Mouse (Mus musculus) left cerebral cortex, postnatal 4 days (tissue): ENCODE measurements around the gene Tomm40. TPM values are rescaled to one million over a fixed set of nuclear protein-coding genes. Genes with fewer than 3 reads are reported as not detected.

Source experiments
- DNase-seq: peaks from one replicate; pipeline ENCODE4 v3.0.0-alpha.2; 2022
- intact Hi-C: fragments of 180-260 bp; cut with DNase I; formaldehyde crosslinking; loops from one replicate; pipeline ENCODE4 v1.15.1; 2025
- total RNA-seq, 2 experiments: library from RNA; stranded (reverse); gene quantifications; 2 replicates each; pipeline ENCODE4 v1.2.3; 2021

Tomm40 gene
- total RNA-seq, 2 experiments from 2014 or later: 95.8 to 104 TPM

DNA sequence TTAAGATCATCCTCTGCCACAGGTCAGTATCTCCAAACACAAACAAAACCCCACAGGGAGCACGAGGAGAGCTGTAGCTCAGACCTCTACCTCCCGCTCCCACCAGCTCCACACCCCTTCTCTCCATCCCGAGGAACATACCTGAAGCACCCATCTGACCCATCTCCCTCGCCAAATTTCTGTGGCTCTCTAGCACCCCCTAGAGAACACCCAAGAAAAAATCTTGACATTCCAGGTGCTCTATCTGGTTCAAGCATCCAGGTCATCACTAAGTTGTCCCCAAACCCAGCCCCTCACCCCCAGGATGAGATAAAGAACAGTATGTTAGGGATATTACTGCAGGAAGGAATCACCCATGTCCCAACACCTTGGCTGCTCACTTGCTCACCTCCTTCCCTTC lies 2.0 kb downstream of the Tomm40 start:
- DNase-seq: no peak
- intact Hi-C loops: no loop called here

- intact Hi-C loops: no loop called here
- DNase-seq: no peak
Observed at GRCm38 (mm10) chr7:19712414-19712813, 2.8 kb downstream of the Tomm40 start.

DNA sequence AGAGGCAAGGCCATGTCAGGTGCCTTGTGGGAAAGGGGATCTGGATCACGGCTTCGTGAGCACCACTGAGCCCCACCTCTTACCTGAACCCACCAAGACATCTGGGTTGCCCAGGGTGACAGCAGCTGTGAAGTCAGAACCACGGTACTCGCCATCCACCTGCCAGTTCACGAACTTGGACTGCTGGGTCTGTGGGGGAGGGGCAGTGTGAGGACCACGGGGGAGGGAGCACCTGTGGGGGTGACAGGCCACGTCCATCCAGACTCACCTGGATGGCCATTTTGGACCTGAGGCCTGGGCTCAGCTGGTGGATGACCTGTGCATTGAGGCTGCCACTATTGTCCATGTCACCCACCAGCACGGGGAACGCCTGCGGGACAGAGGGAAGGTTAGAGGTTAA lies 4.6 kb downstream of the Tomm40 start:
- no peak for DNase-seq
- intact Hi-C loops: no loop called here

DNA sequence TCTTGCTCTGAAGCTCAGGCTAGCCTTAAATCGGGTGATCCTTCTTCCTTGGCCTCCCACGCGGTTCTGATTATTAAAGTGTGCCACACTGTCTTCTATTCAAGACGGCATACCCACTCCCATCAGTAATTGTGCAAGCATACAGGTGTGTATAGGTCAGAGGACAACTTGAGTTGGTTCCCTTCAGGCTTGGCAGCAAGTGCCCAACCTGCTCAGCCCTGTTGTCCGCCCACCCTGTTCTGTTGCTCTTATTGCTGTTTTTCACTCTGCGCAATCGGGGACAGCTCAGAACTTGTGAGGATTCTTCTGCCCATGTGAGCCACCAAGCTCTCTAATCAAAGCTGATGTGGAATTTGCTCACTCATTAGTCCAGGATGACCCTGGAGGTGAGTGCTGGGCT lies 10.0 kb downstream of the Tomm40 start:
- no peak for DNase-seq
- intact Hi-C loops: loop anchor here (10.0 kb wide), 1 partner anchor 300 kb away; the partner anchor contains the start of genes Ckm and Klc3

DNA sequence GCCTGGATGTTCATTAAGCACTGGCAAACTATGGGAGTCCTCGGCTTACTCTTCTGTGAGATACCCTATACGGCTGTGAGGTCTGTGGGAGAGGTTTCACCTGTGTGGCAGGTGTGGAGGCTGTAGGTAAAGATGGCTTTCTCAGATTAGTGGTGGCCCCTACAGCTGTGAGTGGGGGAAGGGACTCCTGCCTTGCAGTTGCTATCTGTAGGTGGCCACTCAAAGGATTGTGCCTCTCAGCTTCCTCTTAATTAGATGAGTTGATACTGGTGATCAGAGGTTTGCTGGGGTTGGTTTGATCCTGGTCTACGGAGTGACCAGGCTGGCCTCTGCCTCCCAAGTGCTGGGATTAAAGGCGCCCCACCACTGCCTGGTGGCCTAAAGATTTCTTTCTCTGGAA lies 10.8 kb downstream of the Tomm40 start:
- intact Hi-C loops: loop anchor here (10.0 kb wide), 1 partner anchor 300 kb away; the partner anchor contains the start of genes Ckm and Klc3
- no peak for DNase-seq

GRCm38 (mm10) chr7:19702859-19703555 lies 12.2 kb downstream of the Tomm40 start:
- intact Hi-C loops: loop anchor here (10.0 kb wide), 1 partner anchor 298 kb away; the partner anchor contains the start of genes Ckm and Klc3
- no peak for DNase-seq

DNA sequence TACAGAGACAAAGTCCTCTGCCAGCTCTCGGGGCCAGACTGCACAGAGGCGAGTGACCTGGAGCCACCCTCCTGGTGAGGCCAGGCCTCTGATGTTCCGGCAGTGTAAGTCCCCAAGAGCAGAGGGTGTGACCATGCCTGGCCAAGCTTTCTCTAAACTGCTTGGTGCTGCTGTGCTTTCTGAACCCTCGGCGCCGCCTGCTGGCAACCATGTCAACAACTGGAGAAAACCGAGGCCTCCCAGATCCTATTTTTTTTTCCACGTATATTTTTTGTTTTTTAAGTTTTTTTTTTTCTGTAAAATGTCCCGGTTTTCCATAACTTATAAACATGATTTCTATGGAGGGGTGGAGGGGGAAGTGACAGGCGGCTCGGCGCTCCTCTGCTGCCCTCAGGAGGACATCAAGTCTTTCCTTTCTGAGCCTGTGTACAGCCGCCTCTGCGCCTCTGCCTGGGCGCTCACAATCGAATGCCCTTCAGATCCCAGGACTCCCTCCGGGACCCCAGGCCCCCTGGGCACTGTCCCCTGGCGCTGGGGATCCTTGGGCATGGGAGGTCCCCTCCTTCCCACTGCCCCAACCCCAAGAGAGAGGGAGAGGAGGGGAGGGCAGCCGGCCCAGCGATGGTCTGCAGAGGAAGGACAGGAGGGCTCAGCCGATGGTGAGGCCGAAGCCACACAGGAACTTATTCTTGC lies 14.0 kb downstream of the Tomm40 start:
- intact Hi-C loops: loop anchor here (1.0 to 10.0 kb wide), 2 partner anchors 34 to 296 kb away; partner anchors contain the start of genes Ckm and Klc3

DNA sequence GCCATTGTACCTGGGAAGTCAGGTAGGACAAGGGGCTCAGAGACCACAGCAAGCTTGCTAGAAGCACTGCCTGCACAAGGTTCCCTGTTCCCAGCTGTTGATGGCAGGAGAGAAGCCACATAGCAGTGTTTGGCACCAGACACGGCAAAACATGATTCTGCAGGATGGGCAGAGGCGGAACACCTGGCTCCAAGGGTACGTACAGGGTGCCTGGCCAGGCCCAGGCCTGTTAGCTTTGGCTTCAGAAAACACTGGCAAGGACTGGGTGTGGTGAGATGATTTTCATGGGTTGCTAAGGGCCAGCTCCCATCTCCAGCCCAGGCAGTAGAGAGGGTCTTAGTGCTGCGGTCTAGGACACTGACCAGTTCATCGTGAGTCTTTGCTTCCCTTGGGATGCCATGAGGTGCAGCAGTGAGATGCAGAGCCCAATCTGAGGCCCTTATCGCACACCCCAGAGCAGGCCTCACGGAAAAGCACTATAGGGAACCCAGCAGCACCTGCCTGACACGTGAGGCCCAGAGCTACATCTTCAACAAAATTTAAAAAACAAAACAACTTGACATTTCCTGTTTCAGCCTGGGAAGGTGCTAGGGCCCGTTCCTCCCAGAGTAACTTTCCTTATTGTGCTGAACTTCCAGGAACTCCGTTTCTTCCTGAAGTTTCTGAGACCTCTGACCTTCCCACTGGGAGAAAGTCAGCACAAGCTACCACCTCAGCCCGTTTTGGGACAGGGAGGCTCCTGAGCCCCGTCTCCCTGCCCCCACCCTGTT lies 14.8 kb downstream of the Tomm40 start:
- intact Hi-C loops: loop anchor here (1.0 to 10.0 kb wide), 2 partner anchors 33 to 296 kb away; partner anchors contain the start of genes Ckm and Klc3
- no peak for DNase-seq

More for the DNA sequence above, 14.0 kb downstream of the Tomm40 start:
- peak; percentile 73 for DNase-seq

DNA sequence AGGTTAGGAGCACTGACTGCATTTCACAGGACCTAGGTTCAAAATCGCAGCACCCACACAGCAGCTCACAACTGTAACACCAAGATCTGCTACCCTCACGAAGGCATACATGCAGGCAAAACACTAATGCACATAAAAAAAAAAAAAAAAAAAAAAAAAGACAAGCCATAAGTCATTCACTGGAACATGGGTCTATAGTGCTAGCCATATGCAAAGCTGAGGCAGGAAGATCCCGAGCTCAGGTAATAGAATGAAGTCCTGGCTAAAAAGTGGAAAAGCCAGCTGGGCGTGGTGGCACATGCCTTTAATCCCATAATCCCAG lies 15.4 kb downstream of the Tomm40 start:
- DNase-seq: no peak
- intact Hi-C loops: loop anchor here (10.0 kb wide), 1 partner anchor 295 kb away; the partner anchor contains the start of genes Ckm and Klc3

- peak; percentile 76 for DNase-seq
- intact Hi-C loops: no loop called here
Observed at GRCm38 (mm10) chr7:19698907-19699826, 16.1 kb downstream of the Tomm40 start, which contains the start of gene Apoe. Gene Apoe (minus strand): TSS chr7:19699188.

DNA sequence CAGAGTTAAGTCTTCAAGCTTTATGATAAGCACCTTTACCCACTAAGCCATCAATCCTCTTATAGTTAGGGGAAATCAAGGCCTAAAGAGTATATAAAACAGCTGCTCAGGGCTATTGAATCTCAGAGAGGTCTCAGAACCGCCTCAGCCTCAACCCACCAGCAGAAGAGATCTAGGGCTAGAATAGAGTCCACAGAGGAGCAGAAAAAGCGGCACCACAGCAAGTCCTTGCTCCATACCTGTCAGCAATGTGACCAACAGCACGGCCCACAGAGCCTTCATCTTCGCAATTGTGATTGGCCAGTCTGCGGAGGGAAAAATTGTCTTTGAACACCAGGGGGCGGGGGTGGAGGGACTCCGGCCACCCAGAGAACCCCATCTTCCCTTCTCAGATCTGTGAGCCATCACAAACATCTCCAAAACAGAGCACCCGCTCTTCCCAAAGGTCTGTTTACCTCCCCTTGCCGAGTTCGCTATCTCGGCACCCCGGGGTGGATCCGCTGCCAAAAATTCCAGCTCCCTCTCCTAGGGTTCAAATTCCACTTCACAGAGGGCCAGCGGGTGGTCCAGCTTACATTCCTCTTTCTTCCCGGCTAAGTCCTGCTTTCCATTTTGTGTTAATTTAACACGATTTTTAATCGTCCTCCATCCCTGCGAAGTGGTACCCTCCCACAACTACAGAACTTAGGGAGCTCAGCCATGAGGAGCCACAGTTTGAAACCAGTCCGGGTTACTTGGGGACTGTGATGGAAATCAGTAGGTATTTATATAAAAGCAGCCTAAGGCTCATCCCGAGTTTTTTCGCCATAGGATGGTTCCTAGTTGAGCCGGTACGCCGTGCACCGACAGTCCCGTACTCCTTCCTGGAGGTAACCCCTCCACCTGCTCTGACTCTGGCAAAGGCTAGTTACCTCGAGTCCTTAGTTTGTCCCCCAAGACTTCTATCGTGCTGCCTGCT lies 17.0 kb downstream of the Tomm40 start:
- DNase-seq: no peak
- intact Hi-C loops: no loop called here

DNA sequence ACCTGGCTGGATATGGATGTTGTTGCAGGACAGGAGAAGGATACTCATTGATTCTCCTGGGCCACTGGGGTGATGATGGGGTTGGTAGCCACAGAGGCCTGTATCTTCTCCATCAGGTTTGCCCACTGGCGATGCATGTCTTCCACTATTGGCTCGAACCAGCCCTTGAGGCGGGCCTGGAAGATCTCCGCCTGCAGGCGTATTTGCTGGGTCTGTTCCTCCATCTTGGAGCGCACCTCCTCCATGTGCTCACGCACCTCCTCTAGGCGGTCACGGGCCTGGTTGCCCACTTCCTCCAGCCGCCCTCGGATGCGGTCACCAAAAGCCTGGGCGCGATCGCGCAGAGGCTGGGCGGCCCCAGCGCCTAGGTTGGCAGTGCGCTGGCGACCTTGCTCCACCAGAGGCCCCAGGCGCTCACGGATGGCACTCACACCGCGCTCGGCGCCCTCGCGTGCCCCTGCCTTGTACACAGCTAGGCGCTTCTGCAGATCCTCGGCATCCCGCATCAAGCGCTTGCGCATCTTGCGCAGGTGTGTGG lies 18.8 kb downstream of the Tomm40 start:
- intact Hi-C loops: no loop called here
- DNase-seq: no peak

DNA sequence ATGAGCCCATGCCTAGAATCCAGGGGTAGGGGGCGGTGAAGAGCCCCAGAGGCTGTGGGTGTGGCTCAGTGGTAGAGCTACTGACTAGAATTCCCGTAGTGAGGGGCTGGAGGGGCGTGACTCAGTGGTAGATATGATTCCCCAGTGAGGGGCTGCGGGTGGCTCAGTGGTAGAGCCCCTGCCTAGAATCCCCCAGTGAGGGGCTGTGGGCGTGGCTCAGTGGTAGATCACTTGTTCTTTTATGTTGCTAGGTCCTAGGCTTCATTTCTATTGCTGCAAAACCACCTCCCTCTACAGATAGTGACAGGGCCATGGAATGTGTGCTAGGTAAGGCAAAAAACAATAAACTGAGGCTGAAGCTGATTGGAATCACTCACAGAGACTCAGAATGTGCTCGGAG lies 19.4 kb downstream of the Tomm40 start:
- intact Hi-C loops: no loop called here

GRCm38 (mm10) chr7:19695213-19695594 lies 20.0 kb downstream of the Tomm40 start:
- no peak for DNase-seq
- intact Hi-C loops: no loop called here

More for the DNA sequence above, 19.4 kb downstream of the Tomm40 start:
- DNase-seq: no peak

- DNase-seq: no peak
- intact Hi-C loops: no loop called here
Observed at GRCm38 (mm10) chr7:19694336-19695212, 20.7 kb downstream of the Tomm40 start.

DNA sequence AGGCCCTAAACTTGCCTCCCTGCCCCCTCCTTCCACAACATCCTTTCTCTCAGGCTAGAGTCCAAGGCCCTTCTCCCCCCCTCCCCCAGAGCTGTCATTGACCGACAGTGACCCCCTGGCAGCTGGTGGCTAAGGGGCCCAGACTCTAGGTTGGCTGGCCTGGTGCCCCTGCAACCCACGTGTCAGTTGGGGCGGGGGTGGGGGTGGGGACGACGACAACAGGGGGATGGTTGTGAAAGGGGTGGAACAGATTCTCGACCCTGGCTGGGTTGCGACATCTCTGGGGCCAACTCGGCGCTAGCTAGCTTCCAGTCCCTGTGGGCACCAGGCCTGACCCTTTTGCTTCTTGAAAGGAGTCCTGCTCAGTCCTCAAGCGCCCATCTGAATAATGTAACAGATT lies 21.8 kb downstream of the Tomm40 start:
- intact Hi-C loops: no loop called here

More for the DNA sequence above, 21.8 kb downstream of the Tomm40 start:
- DNase-seq: peak; percentile 87
